Mouse (Mus musculus) liver, embryonic 11.5 days (tissue): Measurements from ENCODE around the gene Slc29a2. TPM values are rescaled to one million over a fixed set of nuclear protein-coding genes. Genes with fewer than 3 reads are reported as not detected.

ENCODE experiments used
- ATAC-seq: fragments of 200-750 bp; cut with Nextera tagmentation; replicated peaks from 2 replicates; pipeline ENCODE4 v1.8.0; 2017; ENCODE audit warnings: moderate number of reproducible peaks, mild to moderate bottlenecking, moderate TSS enrichment, moderate library complexity; ENCODE audit not compliant: low FRiP score
- DNase-seq: peaks from one replicate; pipeline ENCODE4 v3.0.0-alpha.2; 2017; ENCODE audit warnings: low spot score
- H3K27ac ChIP-seq: fragments of 300-500 bp; sonication (generic); 2 replicates; pipeline ENCODE4 v1.5.1; 2014; ENCODE audit warnings: mild to moderate bottlenecking, low read depth, low read length, control low read depth
- H3K27me3 ChIP-seq: fragments of 300-500 bp; sonication (generic); replicated peaks from 2 replicates; pipeline ENCODE4 v1.6.1; 2014; ENCODE audit warnings: low read length, mixed read lengths; ENCODE audit not compliant: control insufficient read depth, insufficient read depth
- H3K36me3 ChIP-seq: fragments of 300-500 bp; sonication (generic); 2 replicates; pipeline ENCODE4 v1.6.1; 2014; ENCODE audit warnings: mild to moderate bottlenecking, low read length, moderate library complexity, mixed read lengths; ENCODE audit not compliant: control insufficient read depth, insufficient read depth
- H3K4me1 ChIP-seq: fragments of 300-500 bp; sonication (generic); replicated peaks from 2 replicates; pipeline ENCODE4 v1.6.1; 2014; ENCODE audit warnings: low read length, mixed read lengths; ENCODE audit not compliant: control insufficient read depth, insufficient read depth
- H3K4me2 ChIP-seq: fragments of 300-500 bp; sonication (generic); 2 replicates; pipeline ENCODE4 v1.6.1; 2014; ENCODE audit warnings: mild to moderate bottlenecking, control low read depth, moderate library complexity
- H3K4me3 ChIP-seq: fragments of 300-500 bp; sonication (generic); 2 replicates; pipeline ENCODE4 v1.5.1; 2014; ENCODE audit warnings: low read depth, low read length, control low read depth
- H3K9ac ChIP-seq: fragments of 300-500 bp; sonication (generic); 2 replicates; pipeline ENCODE4 v1.6.1; 2014; ENCODE audit warnings: low read depth, low read length, control low read depth
- H3K9me3 ChIP-seq: fragments of 300-500 bp; sonication (generic); 2 replicates; pipeline ENCODE4 v1.6.1; 2016; ENCODE audit warnings: low read length, inconsistent platforms, mixed read lengths; ENCODE audit not compliant: control insufficient read depth
- WGBS: fragments of 180-500 bp; shearing (Covaris S2); extraction: QIAGEN DNeasy Blood & Tissue Kit; methylation state at CpG from one replicate; pipeline ENCODE4 v1.1.7; 2014; 5-methylcytosine and 5-hydroxymethylcytosine counted together
- polyA plus RNA-seq: library from polyadenylated mRNA; unstranded; fragments of >200 nt; fragmentation: Nextera tagmentation; extraction: Ambion mirVana; gene quantifications from 2 replicates; pipeline ENCODE4 v1.2.1, GENCODE M21; 2014

Slc29a2 gene
- polyA plus RNA-seq, result 6.2 and 6.6 TPM in 2 replicates

- H3K9me3 ChIP-seq, result no peaks in the 10 kb centered on the region
- H3K9ac ChIP-seq, result peak within 1 kb of the TSS; percentile 70
- H3K27me3 ChIP-seq, result no peaks in the 10 kb centered on the region
- DNase-seq (peak; percentile 92), ATAC-seq (peak; percentile 94)
- H3K4me2 ChIP-seq, result peak within 1 kb of the TSS; percentile 88
- WGBS, result under 1% methylated on average over 62 of the region's 62 CpGs
- H3K27ac ChIP-seq, result peak within 1 kb of the TSS; percentile 72
- H3K4me3 ChIP-seq, result peak within 1 kb of the TSS; percentile 72
- peaks cover 4% of the 10 kb centered on the region; the same call in 1 of the 2 replicates for H3K4me1 ChIP-seq
- H3K36me3 ChIP-seq, result no peaks in the 10 kb centered on the region; the same call in 1 of the 2 replicates
These were observed at the start of gene Slc29a2 for GRCm38 (mm10) chr19:5023621-5024479. Slc29a2 (plus strand) TSS chr19:5023860.

GRCm38 (mm10) chr19:4981767-4982166 lies 41.9 kb upstream of the Slc29a2 start:
- ATAC-seq (no peak), DNase-seq (no peak)
- H3K27ac ChIP-seq, result no peak overlapping the region
- H3K27me3 ChIP-seq, result peaks cover 48% of the 10 kb centered on the region
- no peak overlapping the region for H3K4me2 ChIP-seq
- H3K4me3 ChIP-seq, result no peak overlapping the region
- H3K9me3 ChIP-seq, result no peaks in the 10 kb centered on the region
- H3K9ac ChIP-seq, result no peak overlapping the region
- H3K36me3 ChIP-seq, result no peaks in the 10 kb centered on the region
- H3K4me1 ChIP-seq, result no peaks in the 10 kb centered on the region

GRCm38 (mm10) chr19:4989013-4989412 lies 34.6 kb upstream of the Slc29a2 start:
- Histone ChIP-seq H3K4me2 (no peak overlapping the region), H3K9me3 (no peaks in the 10 kb centered on the region), H3K4me1 (no peaks in the 10 kb centered on the region), H3K4me3 (no peak overlapping the region), H3K27me3 (peaks cover 64% of the 10 kb centered on the region), H3K9ac (no peak overlapping the region), H3K36me3 (no peaks in the 10 kb centered on the region), H3K27ac (no peak overlapping the region)
- DNase-seq, result peak; percentile 91
- WGBS, result 4% methylated on average over 13 of the region's 13 CpGs
- ATAC-seq, result no peak; the same call in 1 of the 2 replicates

- WGBS, result 21% methylated on average over 46 of the region's 47 CpGs
- peaks cover 58% of the 10 kb centered on the region for H3K27me3 ChIP-seq
These were observed 34.0 kb upstream of the Slc29a2 start for GRCm38 (mm10) chr19:4989434-4990255.

GRCm38 (mm10) chr19:4990256-4990625 lies 33.4 kb upstream of the Slc29a2 start, which contains the start of gene Npas4:
Npas4 (minus strand) TSS chr19:4990316.
- H3K27me3 ChIP-seq, result peaks cover 52% of the 10 kb centered on the region
- H3K4me3 ChIP-seq, result no peak within 1 kb of the TSS

More at GRCm38 (mm10) chr19:4989434-4990255, 34.0 kb upstream of the Slc29a2 start:
- Histone ChIP-seq H3K4me2 (no peak overlapping the region), H3K9me3 (no peaks in the 10 kb centered on the region), H3K27ac (no peak overlapping the region), H3K36me3 (no peaks in the 10 kb centered on the region), H3K4me3 (no peak overlapping the region), H3K9ac (no peak overlapping the region), H3K4me1 (no peaks in the 10 kb centered on the region)
- DNase-seq (no peak), ATAC-seq (no peak)

GRCm38 (mm10) chr19:4990716-4991115 lies 32.9 kb upstream of the Slc29a2 start:
- 2% methylated on average over 22 of the region's 22 CpGs for WGBS
- Histone ChIP-seq H3K9me3 (no peaks in the 10 kb centered on the region), H3K27me3 (peaks cover 47% of the 10 kb centered on the region), H3K36me3 (no peaks in the 10 kb centered on the region), H3K9ac (no peak overlapping the region), H3K4me3 (no peak overlapping the region), H3K4me1 (no peaks in the 10 kb centered on the region), H3K4me2 (no peak overlapping the region), H3K27ac (no peak overlapping the region)
- no peak for ATAC-seq
- DNase-seq, result no peak

More at GRCm38 (mm10) chr19:4990256-4990625, 33.4 kb upstream of the Slc29a2 start, which contains the start of gene Npas4:
- no peak for DNase-seq
- no peak within 1 kb of the TSS for H3K9ac ChIP-seq
- no peaks in the 10 kb centered on the region for H3K9me3 ChIP-seq
- ATAC-seq, result no peak
- no peaks in the 10 kb centered on the region for H3K4me1 ChIP-seq
- H3K4me2 ChIP-seq, result no peak within 1 kb of the TSS
- no peaks in the 10 kb centered on the region for H3K36me3 ChIP-seq
- no peak within 1 kb of the TSS for H3K27ac ChIP-seq
- WGBS, result 21% methylated on average over 4 of the region's 4 CpGs

- Histone ChIP-seq H3K9me3 (no peaks in the 10 kb centered on the region), H3K4me3 (no peak overlapping the region), H3K27ac (no peak overlapping the region), H3K4me2 (no peak overlapping the region), H3K36me3 (no peaks in the 10 kb centered on the region), H3K27me3 (peaks cover 45% of the 10 kb centered on the region), H3K4me1 (no peaks in the 10 kb centered on the region), H3K9ac (no peak overlapping the region)
- 15% methylated on average over 8 of the region's 8 CpGs for WGBS
- ATAC-seq (no peak), DNase-seq (no peak)
These were observed 31.3 kb upstream of the Slc29a2 start for GRCm38 (mm10) chr19:4992371-4992770.

- Histone ChIP-seq H3K4me2 (no peak overlapping the region), H3K9me3 (no peaks in the 10 kb centered on the region), H3K9ac (no peak overlapping the region), H3K27me3 (peaks cover 46% of the 10 kb centered on the region), H3K27ac (no peak overlapping the region), H3K36me3 (no peaks in the 10 kb centered on the region), H3K4me1 (no peaks in the 10 kb centered on the region), H3K4me3 (no peak overlapping the region)
- no peak for DNase-seq
- WGBS, result 3% methylated on average over 9 of the region's 9 CpGs
- ATAC-seq, result no peak
These were observed 30.8 kb upstream of the Slc29a2 start for GRCm38 (mm10) chr19:4992904-4993303.
